Mouse (Mus musculus) bone marrow, adult 2 months (tissue): ENCODE data around the gene Gm973.

ENCODE experiments used
- CTCF ChIP-seq: fragments of 200-500 bp; IDR thresholded peaks from 2 replicates; pipeline ENCODE4 v1.5.1; 2011; ENCODE audit warnings: low read length, control low read depth; ENCODE audit not compliant: control insufficient read depth, insufficient read depth
- POLR2A ChIP-seq: fragments of 200-500 bp; IDR thresholded peaks from 2 replicates; pipeline ENCODE4 v1.6.1; 2011; ENCODE audit warnings: low read depth, mild to moderate bottlenecking, control low read depth, low read length, borderline replicate concordance; ENCODE audit not compliant: control insufficient read depth

DNA sequence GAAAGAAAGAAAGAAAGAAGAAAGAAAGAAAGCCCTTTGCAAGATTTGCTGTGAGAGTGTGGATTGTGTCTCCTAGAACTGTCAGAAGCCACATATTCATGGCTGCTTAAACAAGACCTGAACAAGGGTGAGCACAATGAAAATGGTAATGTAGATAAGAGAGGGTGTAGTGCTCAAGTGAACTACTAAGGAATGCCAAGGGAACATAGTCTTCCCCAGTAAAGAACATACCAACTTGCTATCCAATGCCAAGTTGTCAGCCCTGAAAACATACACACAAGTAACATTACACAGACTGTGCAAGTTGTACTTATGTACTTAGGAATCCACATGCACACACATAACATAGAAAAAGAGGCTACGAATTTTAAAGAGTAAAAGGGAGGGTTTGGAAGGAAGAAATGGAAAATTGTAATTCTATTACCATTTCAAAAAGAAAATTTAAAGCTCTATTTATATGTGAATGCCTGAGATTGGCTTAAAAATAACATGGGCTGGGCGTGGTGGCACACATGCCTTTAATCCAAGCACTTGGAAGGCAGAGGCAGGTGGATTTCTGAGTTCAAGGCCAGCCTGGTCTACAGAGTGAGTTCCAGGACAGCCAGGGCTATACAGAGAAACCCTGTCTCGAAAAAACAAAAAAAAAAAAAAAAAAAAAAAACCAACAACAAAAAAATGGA is 147.5 kb downstream of the Gm973 start:
- TF ChIP-seq CTCF (no peak), POLR2A (no peak)
